Mouse (Mus musculus) CH12.LX (cell line): ENCODE results near the gene Srrm4. TPM values are rescaled to one million over a fixed set of nuclear protein-coding genes. Genes with fewer than 3 reads are reported as not detected.

Source experiments
- DNase-seq: peaks from one replicate; pipeline ENCODE4 v3.0.0-alpha.2; 2013; ENCODE audit errors: extremely low read depth
- H3K27ac ChIP-seq: 2 replicates; pipeline ENCODE4 v1.5.1; 2012; ENCODE audit warnings: low read depth, mild to moderate bottlenecking, control low read depth, moderate library complexity; ENCODE audit not compliant: insufficient read depth
- H3K27me3 ChIP-seq: replicated peaks from 2 replicates; pipeline ENCODE3; 2012; ENCODE audit warnings: inconsistent platforms
- H3K36me3 ChIP-seq, 2 experiments: replicated peaks in 1 of 2; 2 replicates each; pipeline versions ENCODE3 to v1.6.1; 2012; ENCODE audit warnings: inconsistent platforms in 1 of 2, low read length in 1 of 2, mild to moderate bottlenecking in 1 of 2, mixed read lengths in 1 of 2, moderate library complexity in 1 of 2; ENCODE audit not compliant: control insufficient read depth in 1 of 2, insufficient read depth in 1 of 2
- H3K4me1 ChIP-seq, 2 experiments: 2 replicates each; pipeline ENCODE4 v1.6.1; 2012; ENCODE audit warnings: inconsistent platforms in 1 of 2, moderate library complexity in 1 of 2; ENCODE audit not compliant: insufficient read depth in 2 of 2, control insufficient read depth in 1 of 2
- H3K4me2 ChIP-seq: 2 replicates; pipeline ENCODE4 v1.6.1; 2012; ENCODE audit warnings: low read depth, mild to moderate bottlenecking, control low read depth; ENCODE audit not compliant: poor library complexity, insufficient read depth, severe bottlenecking
- H3K4me3 ChIP-seq, 3 experiments: fragments of 150-350 bp in 1 of 3; sonication (generic) in 1 of 3; replicated peaks in 1 of 3; 2 replicates each; pipeline versions ENCODE3 to v1.5.1; 2011 to 2012; ENCODE audit warnings: low read depth in 2 of 3, low read length in 2 of 3, mild to moderate bottlenecking in 2 of 3, moderate library complexity in 2 of 3, control low read depth in 1 of 3, improper control_type of control experiment in 1 of 3, inconsistent platforms in 1 of 3, mixed read lengths in 1 of 3; ENCODE audit not compliant: poor library complexity in 1 of 3
- H3K79me2 ChIP-seq: replicated peaks from 2 replicates; pipeline ENCODE4 v1.6.1; 2012; ENCODE audit warnings: mild to moderate bottlenecking, moderate library complexity; ENCODE audit not compliant: control insufficient read depth, poor library complexity, insufficient read depth, severe bottlenecking; ENCODE audit errors: extremely low read depth
- H3K9ac ChIP-seq: 2 replicates; pipeline ENCODE4 v1.6.1; 2012; ENCODE audit warnings: low read depth, mild to moderate bottlenecking, control low read depth, moderate library complexity; ENCODE audit not compliant: insufficient read depth
- H3K9me3 ChIP-seq: replicated peaks from 2 replicates; pipeline ENCODE3; 2012; ENCODE audit warnings: low read length, inconsistent platforms, mixed read lengths
- ELF1 ChIP-seq: IDR thresholded peaks from 2 replicates; pipeline ENCODE4 v1.6.1; 2014; ENCODE audit warnings: low read depth, mild to moderate bottlenecking, inconsistent platforms, low read length, improper control_type of control experiment
- JUN ChIP-seq: IDR thresholded peaks from 2 replicates; pipeline ENCODE4 v1.6.1; 2011; ENCODE audit warnings: low read depth, mild to moderate bottlenecking, low read length, improper control_type of control experiment, moderate library complexity; ENCODE audit not compliant: insufficient read depth
- JUND ChIP-seq: conservative IDR thresholded peaks from 2 replicates; pipeline ENCODE4 v1.6.1; 2011; ENCODE audit warnings: low read depth, low read length, improper control_type of control experiment
- MEF2A ChIP-seq: IDR thresholded peaks from 2 replicates; pipeline ENCODE4 v1.6.1; 2014; ENCODE audit warnings: low read depth, mild to moderate bottlenecking, inconsistent platforms, low read length, improper control_type of control experiment, borderline replicate concordance
- MYC ChIP-seq: IDR thresholded peaks from 2 replicates; pipeline ENCODE4 v1.6.1; 2011; ENCODE audit warnings: low read depth, mild to moderate bottlenecking, improper control_type of control experiment, low read length
- PAX5 ChIP-seq: IDR thresholded peaks from 2 replicates; pipeline ENCODE4 v1.6.1; 2012; ENCODE audit warnings: low read length, inconsistent platforms, mixed read lengths
- POLR2A ChIP-seq: IDR thresholded peaks from 2 replicates; pipeline ENCODE4 v1.6.1; 2011; ENCODE audit warnings: low read depth, mild to moderate bottlenecking, improper control_type of control experiment, low read length
- POLR2AphosphoS2 ChIP-seq: IDR thresholded peaks from 2 replicates; pipeline ENCODE4 v1.6.1; 2011; ENCODE audit warnings: low read depth, low read length, improper control_type of control experiment
- RAD21 ChIP-seq: IDR thresholded peaks from 2 replicates; pipeline ENCODE4 v1.6.1; 2011; ENCODE audit warnings: low read depth, mild to moderate bottlenecking, low read length, improper control_type of control experiment, moderate library complexity
- RCOR1 ChIP-seq: conservative IDR thresholded peaks from 2 replicates; pipeline ENCODE4 v1.6.1; 2012; ENCODE audit warnings: low read depth, mild to moderate bottlenecking, inconsistent platforms, low read length, improper control_type of control experiment
- SMC3 ChIP-seq: IDR thresholded peaks from 2 replicates; pipeline ENCODE4 v1.6.1; 2011; ENCODE audit warnings: low read depth, low read length, improper control_type of control experiment
- TCF12 ChIP-seq: IDR thresholded peaks from 2 replicates; pipeline ENCODE4 v1.6.1; 2014; ENCODE audit warnings: low read depth, mild to moderate bottlenecking, inconsistent platforms, low read length, improper control_type of control experiment
- UBTF ChIP-seq: IDR thresholded peaks from 2 replicates; pipeline ENCODE4 v1.6.1; 2012; ENCODE audit warnings: low read depth, mild to moderate bottlenecking, inconsistent platforms, low read length, improper control_type of control experiment, moderate library complexity
- USF1 ChIP-seq: IDR thresholded peaks from 2 replicates; pipeline ENCODE4 v1.6.1; 2014; ENCODE audit warnings: low read depth, mild to moderate bottlenecking, inconsistent platforms, low read length, improper control_type of control experiment
- USF2 ChIP-seq: conservative IDR thresholded peaks from 2 replicates; pipeline ENCODE4 v1.6.1; 2011; ENCODE audit warnings: low read depth, low read length, improper control_type of control experiment
- ZKSCAN1 ChIP-seq: IDR thresholded peaks from 2 replicates; pipeline ENCODE4 v1.6.1; 2012; ENCODE audit warnings: low read depth, inconsistent platforms, low read length, improper control_type of control experiment, borderline replicate concordance
- ZMIZ1 ChIP-seq: IDR thresholded peaks from 2 replicates; pipeline ENCODE4 v1.6.1; 2012; ENCODE audit warnings: low read depth, mild to moderate bottlenecking, inconsistent platforms, low read length, improper control_type of control experiment
- ZNF384 ChIP-seq: IDR thresholded peaks from 2 replicates; pipeline ENCODE4 v1.6.1; 2012; ENCODE audit warnings: low read depth, low read length, improper control_type of control experiment, inconsistent platforms
- dilution Hi-C: fragments of 300-500 bp; cut with MboI; formaldehyde crosslinking; loops from 2 replicates; pipeline ENCODE4 v1.14.3; 2020; ENCODE audit warnings: low sequenced_read_pairs; ENCODE audit not compliant: extremely low pct_unique_long_range_greater_than_20kb, extremely low pct_ligation_motif_present
- in situ Hi-C: fragments of 300-500 bp; cut with MboI; formaldehyde crosslinking; loops from 3 replicates; pipeline ENCODE4 v1.14.3; 2019; ENCODE audit warnings: low sequenced_read_pairs, low pct_ligation_motif_present, low pct_unique_long_range_greater_than_20kb, mixed read lengths
- polyA plus RNA-seq: library from polyadenylated mRNA; unstranded; fragments of >175 nt; gene quantifications from 2 replicates; pipeline ENCODE4 v1.2.1, GENCODE M21; 2012; ENCODE audit warnings: low read depth; ENCODE audit not compliant: insufficient read length
- total RNA-seq, 2 experiments: library from RNA; depleted of rRNA; stranded (reverse); fragments of 300-350 nt in 1 of 2; fragments of >200 nt in 1 of 2; gene quantifications; 2 replicates each; pipeline ENCODE4 v1.2.3; 2012 to 2014

The Srrm4 gene
- total RNA-seq (2012; rRNA removed) = not detected in 2 replicates
- total RNA-seq (2014; rRNA removed) = not detected in 2 replicates
- not detected in 2 replicates for polyA plus RNA-seq

DNA sequence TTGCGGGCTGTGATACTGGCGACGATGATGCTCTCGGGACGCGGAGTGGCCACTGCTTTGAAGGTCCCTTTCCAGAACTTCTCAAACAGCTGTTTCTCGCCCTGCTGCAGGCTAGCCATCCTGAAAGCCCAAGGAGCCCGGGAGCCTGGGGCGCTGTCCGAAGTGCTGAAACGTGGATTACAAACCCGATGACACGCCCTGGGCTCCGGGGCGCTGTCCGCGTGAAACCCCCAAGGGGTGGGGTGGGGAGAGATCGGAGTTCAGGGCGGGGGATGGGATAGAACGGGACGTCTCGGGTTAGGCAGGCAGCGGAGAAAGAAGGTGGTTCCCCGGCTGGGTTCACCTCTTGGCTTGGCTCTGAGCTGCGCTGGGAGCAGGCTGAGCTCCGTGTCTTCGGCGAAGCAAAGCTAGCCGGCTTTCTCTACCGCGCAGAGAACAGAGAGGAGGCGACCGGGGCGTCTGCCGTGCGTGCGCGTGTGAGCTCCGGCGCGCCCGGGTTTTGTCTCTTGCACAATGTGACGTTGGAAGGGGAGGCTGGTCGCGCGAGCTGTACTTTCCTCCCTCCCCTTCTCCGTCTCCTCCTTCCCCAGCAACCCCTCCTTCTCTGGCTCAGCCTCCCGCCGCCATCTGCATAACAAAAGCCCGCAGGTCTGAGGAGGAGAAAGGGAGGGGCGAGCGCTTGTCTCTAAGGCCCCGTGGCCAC, at the start of gene Srrm4:
TSS of gene Srrm4 (minus strand) at position 472 of the 703 bp plus-strand sequence.
- H3K9me3 ChIP-seq = peaks cover 90% of the 10 kb centered on the region
- H3K4me3 ChIP-seq = no peak within 1 kb of the TSS
- H3K36me3 ChIP-seq = no peaks in the 10 kb centered on the region
- H3K4me1 ChIP-seq = no peaks in the 10 kb centered on the region
- H3K9ac ChIP-seq = no peak within 1 kb of the TSS
- H3K27ac ChIP-seq = no peak within 1 kb of the TSS
- H3K27me3 ChIP-seq = no peaks in the 10 kb centered on the region
- no peak for DNase-seq
- dilution Hi-C loops = no loop called here
- no peak for TF ChIP-seq ZMIZ1
- TF ChIP-seq TCF12 = no peak
- TF ChIP-seq POLR2A = no peak
- TF ChIP-seq RCOR1 = no peak
- no peak for TF ChIP-seq SMC3
- TF ChIP-seq ZNF384 = no peak
- TF ChIP-seq ZKSCAN1 = no peak
- TF ChIP-seq JUND = no peak
- TF ChIP-seq USF1 = no peak
- no peak for TF ChIP-seq MEF2A
- TF ChIP-seq UBTF = no peak
- TF ChIP-seq RAD21 = no peak
- no peak for TF ChIP-seq POLR2AphosphoS2
- no peaks in the 10 kb centered on the region for H3K79me2 ChIP-seq
- in situ Hi-C loops = no loop called here
- no peak within 1 kb of the TSS for H3K4me2 ChIP-seq

GRCm38 (mm10) chr5:116592801-116593430, 1.3 kb upstream of the Srrm4 start:
- H3K4me3 ChIP-seq = no peak overlapping the region
- H3K9me3 ChIP-seq = peaks cover 89% of the 10 kb centered on the region
- no peak for DNase-seq

More at GRCm38 (mm10) chr5:116592801-116593430, 1.3 kb upstream of the Srrm4 start:
- in situ Hi-C loops = no loop called here
- no peaks in the 10 kb centered on the region for H3K36me3 ChIP-seq
- no peaks in the 10 kb centered on the region for H3K79me2 ChIP-seq
- dilution Hi-C loops = no loop called here
- H3K4me1 ChIP-seq = no peaks in the 10 kb centered on the region
- no peak overlapping the region for H3K9ac ChIP-seq
- no peak for TF ChIP-seq PAX5
- TF ChIP-seq JUN = no peak
- no peak for TF ChIP-seq USF2
- no peak for TF ChIP-seq MYC
- TF ChIP-seq ZNF384 = no peak
- no peak for TF ChIP-seq TCF12
- no peak for TF ChIP-seq ELF1
- no peak for TF ChIP-seq POLR2A
- no peak overlapping the region for H3K27ac ChIP-seq
- no peak overlapping the region for H3K4me2 ChIP-seq
- H3K27me3 ChIP-seq = no peaks in the 10 kb centered on the region
